Mouse (Mus musculus) adipocyte (in vitro differentiated cells): ENCODE measurements around the gene Mink1.
"Not testable (repeated sequence)": the region's sequence is repeated elsewhere in the genome, so short reads cannot be mapped to it uniquely, and the experiment has no call there.

Experiments used
- DNase-seq: peaks from one replicate; pipeline ENCODE4 v3.0.0-alpha.2; 2016; ENCODE audit warnings: low spot score

The Mink1 gene

DNA sequence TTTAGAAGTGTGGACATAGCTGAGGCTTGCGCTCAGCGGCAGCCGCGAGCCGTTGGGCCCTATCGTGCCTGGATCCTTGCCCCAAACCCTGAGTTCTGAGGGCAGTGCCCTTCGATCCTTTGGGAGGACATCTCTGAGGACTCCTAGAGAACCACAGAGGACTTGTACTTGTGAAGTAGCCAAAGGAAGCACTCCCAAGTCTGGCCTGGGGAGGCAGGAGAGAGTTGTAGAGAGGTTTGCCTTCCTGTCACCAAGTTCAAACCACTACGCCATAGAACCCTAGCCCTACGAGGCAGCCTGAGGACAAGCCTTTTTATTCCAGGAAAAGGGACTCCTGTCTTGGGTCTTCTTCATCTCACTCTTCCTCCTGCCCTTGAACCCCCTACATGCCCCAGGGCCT is 5.1 kb upstream of the Mink1 start:
- no peak for DNase-seq

DNA sequence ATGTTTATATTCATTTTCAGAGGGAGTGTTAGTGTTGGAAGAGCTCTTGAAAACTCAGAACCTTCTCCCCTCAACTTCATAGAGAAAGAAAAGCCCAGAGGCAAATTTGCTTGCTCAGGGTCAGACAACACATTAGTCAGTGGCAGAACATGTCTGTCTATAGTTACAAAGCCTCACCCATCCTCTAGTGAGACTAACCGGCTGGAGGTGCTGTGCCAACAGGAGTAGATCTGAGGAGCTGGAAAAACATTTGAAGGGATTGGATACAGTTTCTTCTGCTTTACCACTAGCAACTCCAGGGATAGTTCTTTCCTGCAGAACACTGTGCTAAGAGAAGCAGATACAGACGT is 769 bp upstream of the Mink1 start:
- DNase-seq: no peak

DNA sequence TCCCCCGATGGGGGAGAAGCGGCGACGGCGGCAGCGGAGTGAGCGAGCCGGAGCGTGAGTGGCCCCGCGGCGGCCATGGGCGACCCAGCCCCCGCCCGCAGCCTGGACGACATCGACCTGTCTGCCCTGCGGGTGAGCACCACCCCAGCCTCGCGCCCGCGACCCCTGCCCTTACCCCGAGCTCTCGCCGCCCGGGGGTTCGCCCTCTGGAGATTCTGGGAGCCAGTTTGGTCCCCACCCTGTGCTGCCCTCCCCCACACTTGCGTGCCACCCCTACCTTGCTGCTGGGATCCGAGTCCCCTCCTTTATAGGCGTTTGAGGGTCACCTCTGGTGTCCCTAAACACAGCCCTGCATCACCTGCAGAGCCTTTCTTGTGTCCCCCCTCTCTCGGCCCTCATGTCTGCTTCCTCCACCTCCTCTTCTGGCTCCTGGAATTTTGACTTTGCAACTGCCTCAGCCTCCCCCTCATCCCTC is 351 bp downstream of the Mink1 start:
- no peak for DNase-seq

DNA sequence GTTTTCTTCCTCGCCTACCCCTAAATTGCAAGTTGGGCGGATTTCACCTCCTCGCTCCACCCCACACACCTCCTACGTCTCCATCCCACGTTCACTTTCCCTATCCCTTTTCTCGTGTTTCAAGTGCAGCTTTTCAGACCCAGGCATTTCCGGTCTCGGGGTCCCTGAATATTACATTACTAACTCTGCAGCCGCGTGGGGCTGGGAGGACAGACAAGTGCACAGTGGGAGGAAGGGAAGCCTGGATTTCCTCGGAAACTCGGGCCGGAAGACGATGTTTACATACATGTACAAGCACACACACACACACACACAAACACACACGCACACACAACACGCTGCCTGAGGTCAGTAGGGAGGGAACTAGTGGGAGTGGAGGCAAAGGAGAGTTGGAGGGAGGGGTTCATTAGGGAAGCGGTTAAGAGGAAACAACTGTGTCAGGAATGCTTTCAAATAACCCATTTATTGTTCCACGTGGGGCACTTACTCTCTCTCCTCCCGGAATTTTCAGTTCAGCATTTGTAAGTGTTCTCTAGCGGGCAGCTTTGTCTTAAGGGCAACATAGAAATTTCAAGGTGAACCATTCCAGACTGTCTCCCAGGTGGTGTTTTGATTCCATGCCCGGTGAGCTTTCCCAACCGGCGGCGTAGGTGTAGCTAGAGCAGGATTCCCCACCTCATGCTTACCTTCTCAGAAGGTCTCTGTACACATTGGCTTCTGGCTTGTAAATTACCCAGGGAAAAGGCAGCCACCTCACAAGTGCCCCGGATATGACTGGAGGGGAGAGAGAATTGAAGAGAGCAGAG is 992 bp downstream of the Mink1 start:
- DNase-seq: peak; percentile 22

DNA sequence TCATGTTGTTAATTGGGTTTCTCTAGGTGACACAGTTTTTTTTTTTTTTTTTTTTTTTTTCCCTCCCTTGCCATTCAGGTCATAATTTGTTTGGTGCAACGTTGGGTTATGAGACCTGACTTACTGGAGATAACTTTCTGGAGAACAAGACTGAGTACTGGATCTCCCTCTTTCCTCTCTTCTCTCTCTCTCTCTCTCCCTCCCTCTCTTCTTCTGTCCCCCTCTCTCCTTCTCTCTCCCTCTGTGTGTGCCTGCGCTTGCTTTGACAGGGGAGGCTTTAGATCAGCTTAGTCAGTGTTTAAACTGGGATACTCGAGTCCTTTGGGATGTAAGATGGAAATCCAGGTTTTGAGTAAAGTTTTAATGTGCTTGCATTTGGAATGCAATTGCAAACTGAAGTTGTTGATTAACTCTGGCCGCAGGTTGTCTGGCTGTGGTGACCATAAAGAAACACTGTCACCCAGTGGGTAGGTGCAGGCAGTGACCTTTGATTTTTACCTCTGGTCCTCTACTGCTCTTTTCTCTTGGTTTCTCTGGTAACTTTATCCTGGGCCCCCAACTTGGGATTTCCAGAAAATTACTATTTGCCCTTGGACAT is 1.7 kb downstream of the Mink1 start:
- no peak for DNase-seq

DNA sequence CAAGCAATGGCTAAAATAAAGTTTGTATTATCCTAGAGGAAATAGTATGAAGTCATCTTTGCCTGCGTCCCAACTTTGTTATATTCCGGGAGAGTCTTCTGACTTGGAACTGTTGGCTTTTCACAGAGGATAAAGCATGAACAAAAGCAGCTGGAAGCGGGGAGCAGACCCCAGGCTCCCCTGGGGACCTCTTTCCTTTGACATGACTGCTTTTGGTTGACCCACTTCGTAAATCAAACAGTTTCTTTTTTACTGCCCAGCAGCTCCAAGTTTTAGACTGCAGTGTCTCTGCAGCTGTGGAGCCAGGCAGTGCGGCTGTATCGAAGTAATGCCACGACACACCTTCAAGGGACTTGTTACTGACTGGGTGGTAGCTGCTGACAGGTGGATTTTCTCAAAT is 3.9 kb downstream of the Mink1 start:
- DNase-seq: no peak

DNA sequence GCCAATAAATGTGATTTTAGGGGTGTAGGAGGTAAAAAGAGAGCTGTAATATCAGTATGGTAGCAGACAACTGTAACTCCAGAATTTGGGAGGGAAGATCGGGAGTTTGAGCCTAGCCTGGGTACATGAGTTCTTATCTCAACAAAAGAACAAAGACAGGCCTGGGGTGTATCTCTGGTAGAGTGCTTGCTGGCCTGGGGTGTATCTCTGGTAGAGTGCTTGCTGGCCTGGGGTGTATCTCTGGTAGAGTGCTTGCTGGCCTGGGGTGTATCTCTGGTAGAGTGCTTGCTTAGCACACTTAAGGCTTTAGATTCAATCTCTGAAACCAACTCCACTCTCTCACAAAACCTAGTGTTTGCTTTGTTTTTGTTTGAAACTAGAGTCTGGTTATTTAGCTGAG is 7.9 kb downstream of the Mink1 start:
- not testable (repeated sequence) for DNase-seq

DNA sequence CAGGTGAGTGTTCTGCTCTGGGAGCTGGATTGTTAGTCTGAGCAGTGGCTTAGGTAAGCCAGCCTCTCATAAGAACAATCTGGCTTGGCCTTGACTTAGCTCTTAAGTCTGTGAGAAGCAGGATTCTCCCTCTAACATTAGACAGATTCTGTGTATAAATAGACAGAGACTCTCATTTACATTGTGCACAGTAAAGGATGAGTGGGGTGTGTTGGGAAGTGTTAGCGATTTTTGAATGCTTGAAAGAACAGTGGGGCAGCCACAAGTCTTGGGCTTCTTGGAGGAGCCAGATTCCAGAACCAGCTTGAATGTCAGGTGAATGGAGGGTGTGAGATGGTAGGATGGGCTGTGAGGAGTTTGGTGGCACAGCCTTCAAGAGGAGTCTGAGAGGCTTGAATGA is 9.0 kb downstream of the Mink1 start:
- no peak for DNase-seq

DNA sequence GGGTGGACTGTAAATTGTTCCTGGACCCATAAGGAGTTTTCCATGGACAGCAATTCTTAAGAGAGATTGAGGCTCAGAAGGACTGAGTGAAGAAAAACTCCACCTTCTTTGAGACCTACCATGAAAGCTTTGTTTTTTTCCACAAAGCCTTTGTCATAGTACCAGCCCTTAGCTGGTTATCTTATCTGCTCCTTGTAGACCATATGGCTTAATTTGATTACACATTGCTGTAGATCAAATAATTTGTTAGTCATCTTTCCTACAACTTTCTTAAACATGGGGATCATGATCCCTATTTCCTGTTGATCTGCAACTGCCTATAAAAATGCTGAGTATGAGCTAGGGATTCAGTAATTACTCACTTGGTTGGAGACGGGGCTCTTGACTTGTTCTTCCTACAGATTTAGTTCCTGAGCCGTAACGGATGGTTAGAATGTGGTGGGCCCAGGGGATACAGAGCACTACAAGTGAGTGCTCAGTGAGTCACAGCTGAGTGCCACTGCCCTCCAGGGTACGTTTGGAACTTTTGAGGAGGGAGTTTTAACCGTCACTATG is 9.7 kb downstream of the Mink1 start:
- DNase-seq: no peak

DNA sequence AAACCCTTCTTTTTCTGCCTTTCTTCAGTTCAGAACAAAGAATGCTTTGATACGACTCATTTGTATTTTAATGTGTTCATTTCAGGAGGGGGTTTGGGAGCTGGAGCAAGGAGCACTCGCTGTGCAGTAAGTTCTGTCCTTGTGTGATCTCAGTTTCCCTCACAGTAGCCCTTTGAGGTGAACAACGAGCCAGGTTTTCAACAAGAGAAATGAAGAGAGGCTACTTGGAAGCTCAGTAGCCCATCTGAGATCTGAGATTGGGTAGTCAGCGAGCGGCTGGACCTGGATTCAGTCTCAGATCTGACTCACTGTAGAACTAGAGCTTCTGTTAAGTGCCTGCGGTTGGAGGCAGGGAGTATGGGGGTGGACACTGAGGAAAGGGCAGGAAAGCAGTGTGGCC is 11.2 kb downstream of the Mink1 start:
- no peak for DNase-seq

DNA sequence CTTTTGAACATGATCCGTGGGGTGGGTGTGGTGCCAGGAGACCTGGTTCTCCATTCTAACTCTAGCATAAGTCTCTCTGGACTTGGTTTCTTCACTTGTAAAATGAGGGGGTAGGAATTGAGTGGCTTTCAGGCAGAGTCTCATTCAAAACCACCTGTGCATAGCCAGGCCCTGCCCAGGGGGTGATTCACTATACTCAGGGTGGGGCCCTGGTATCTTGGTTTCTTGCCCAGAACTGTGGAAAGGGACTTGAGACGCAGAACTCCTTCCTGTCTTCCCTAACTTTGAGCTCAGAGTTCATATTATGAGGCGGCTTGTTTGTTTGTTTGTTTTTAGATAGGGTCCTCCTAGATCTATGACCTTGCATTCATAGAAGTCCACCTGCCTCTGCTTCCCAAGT is 14.5 kb downstream of the Mink1 start:
- no peak for DNase-seq

DNA sequence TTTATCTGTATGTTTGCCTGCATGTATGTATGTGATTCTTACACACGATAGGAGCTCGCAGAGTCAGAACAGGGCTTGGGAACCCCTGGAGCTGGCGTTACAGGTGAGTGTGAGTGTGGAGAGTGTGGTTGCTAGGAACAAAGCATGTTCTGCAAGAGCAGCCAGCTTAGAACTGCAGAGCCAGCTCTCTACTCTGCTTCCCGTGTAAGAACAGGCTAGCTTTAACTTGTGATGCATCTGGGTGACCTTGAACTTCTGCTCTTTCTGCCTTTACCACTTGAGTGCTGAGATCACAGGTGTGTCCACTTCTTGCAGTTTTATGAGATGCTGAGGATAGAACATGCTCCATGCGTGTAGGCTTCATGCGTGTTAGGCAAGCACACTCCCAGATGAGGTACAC is 16.3 kb downstream of the Mink1 start:
- DNase-seq: no peak

DNA sequence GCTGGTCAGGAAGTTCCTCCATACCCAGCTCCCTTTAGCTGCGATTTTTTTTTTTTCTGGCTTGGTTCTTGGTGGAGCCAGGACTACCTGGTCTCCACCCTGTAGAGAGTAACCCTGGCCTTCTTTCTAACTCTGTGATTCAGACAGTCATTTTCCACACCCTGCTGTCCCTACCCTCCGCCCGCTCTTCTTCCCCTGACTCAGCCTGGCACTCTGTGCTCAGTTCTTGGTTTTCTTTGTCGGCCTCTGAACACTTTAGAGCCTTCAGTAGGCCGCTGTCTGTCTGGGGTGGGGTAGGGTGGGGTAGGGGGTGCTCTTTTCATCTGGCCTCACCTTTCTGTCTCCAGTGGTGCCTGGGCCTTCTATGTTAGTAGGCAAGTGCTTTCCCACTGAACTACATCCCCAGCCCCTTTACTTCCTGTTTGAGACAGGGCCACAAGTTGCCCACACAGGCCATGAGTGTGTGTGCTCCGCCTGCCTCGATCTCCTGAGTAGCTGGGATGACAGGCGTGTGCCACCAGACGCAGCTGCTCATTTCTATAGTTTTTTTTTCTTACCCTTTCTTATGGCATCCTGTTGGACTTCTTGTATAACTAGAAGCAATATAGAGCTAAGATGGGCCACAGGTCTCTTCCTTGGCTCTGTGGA is 17.2 kb downstream of the Mink1 start:
- DNase-seq: no peak

DNA sequence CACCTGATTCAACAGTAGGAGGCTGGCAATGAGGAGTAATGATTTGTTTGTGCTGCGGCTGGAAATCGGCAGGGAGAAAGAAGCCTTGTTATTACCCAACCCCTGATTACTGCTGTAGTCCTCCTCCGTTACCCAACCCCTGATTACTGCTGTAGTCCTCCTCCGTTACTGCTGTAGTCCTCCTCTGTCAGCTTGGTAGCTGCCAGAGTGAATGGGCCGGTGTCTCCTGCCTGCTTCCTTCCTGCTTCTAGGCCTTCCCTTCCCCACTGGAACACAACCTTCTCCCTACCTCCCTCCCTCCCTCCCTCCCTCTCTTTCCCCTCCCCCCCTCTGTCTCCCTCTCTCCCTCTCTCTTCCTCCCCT is 17.7 kb downstream of the Mink1 start:
- peak; percentile 19 for DNase-seq

DNA sequence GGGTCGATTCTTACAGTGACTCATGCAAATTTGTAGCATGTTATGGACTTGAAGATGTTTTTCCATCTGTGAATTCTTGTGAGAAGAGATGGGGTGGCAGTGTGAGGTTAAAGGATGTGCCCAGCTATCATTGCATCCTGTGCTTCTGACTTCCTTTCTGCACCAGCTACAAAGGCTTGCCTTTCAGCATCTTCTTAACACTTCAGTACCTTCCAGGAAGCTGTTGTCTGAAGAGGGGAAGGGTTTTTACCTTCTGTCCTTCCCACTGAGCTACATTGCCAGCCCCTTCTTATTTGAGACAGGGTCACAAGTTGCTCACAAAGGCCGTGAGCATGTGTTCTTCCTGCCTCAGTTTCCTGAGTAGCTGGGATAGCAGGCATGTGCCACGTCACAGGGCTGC is 18.2 kb downstream of the Mink1 start:
- no peak for DNase-seq

DNA sequence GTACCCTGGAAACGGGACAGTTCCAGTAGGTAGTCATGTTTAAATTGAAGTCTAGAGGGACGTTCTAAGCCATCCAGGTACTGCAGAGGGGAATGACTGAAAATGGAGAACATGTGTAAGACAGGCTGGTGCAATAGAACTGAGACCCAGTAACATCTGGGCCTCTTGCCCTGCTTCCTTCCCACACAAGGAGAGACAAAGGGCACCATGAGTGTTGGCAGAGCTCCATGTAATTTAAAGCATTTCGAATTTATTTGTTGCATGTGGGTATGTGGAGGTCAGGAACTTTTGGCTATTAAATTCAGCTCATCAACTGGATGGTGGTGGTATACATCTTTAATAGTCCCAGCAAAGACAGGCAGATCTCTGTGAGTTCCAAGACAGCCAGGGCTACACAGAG is 19.5 kb downstream of the Mink1 start:
- DNase-seq: peak; percentile 63

DNA sequence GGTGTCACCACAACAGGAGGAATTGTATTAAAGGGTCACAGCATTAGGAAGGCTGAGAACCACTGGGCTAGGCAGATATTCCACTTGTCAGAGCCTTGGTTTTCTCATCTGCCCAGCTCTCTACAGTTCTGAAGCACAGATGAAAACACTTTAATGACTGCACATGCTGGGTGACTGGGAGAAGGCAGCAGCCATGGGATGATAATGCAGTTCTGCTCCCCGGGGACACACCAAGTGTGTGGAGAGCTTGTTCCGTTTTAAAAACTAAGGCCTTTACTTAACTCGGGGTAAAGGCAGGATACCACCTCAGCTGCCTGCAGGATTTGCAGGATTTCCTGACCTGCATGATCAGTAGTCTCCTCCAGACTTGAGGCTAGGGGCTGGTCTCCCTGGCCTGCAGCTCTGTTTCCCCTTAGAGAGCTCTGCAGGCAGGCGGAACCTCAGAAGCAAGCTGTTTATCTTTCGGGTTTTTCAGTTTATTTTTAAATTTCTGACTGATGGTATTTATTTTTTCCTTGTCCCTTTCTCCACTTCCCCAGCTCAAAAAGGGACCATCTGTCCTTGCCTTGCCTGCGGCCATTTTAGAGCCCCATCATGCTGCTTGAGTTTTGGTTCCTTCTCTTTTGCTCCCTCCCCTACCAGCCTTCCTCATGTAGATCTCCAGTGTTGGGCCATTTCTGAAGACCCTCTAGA is 20.5 kb downstream of the Mink1 start:
- DNase-seq: no peak

DNA sequence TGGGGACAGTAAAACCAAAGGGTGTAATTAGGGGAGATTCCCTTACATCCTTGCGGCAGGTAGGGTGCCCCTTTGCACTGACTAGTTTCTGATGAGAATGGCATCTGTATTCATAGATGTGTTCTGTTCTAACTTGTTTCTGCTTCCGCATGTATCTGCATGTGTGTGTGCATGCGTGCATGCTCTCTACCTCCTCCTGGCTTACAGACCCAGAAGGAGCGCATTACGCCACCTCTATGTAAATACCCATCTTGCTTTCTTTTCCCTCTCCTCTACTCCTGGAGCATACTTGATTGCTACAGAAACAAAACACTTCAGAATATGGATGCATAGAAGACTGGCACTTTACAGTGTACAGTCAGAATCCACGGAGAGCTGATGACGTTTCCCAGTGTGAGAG is 21.1 kb downstream of the Mink1 start:
- DNase-seq: no peak

DNA sequence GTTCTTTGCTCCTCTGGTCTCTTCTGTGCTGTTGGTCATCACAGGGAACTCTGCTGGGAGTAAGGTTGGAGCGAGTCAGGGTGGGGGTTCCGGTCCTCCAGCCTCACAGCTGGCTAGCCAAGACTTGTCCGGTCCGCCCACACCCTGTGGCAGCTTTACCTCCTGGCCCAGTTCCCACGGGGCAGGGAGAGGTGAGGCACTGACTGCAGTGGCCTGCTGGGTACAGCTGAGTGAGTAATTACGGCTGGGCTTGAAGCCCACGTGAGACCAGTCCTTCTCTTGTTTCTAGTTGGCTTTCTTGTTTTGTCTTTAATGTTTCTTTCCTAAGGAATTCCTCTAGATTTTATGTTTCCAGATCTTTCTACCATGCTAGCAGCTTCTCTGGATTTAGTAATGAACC is 22.8 kb downstream of the Mink1 start:
- DNase-seq: peak; percentile 76

DNA sequence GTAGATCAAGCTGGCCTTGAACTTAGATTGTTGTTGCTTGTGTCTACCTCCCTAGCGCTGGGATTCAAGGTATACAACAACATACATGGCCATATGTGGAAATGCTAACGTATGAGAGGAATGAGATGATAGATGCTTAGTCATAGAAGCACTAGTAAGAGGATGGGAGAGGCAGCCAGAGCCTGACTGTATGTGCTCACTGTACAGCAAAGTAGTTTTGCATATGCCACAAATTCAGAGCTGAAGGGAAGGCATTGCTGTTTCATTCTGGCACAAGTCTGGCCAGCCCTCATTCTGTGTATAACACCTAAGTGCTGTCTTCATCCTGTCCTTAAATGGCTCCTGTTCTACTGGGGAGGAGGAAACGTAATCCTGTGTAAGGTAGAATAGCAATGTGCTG is 23.6 kb downstream of the Mink1 start:
- no peak for DNase-seq

DNA sequence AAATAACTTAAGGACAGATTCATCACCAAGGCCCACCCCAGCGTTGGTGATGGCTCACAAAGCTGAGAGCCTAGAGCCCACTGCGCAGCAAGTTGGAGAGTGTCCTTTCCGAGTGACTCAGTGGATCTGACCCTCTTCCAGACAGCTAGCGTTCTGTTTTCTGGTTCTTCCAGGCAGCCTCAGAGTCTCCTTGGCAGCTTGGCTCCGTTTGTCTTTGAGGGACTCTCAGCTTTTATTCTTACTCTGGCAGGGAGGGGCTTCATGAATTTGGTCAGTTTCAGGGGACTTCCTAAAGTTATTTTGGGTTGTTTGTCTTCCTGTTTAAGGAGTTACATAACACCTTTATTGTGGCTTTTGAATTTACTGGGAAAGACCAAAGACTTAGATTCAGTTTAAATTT is 24.3 kb downstream of the Mink1 start:
- DNase-seq: no peak

DNA sequence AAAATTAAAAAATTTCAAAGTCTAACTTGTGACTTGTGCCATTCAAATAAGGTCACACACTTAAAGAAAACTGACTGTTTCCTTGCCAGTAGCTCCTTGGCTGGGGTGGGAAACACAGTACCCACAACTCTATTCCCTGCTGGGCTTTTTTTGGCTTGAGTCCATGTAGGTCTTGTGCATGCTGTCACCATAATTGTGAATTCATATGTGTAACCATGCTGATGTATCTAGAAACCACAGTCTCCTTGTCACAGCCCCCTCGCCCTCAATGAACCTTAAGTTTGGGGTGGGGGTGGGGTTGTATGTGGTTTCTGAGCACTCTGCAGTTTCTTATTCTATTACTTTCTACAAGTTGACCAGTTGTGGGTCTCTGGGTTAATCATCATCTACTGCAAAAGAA is 29.1 kb downstream of the Mink1 start:
- DNase-seq: no peak
